Mouse (Mus musculus) cerebellum, adult 2 months (tissue): ENCODE measurements around the gene Gm42906.

ENCODE experiments used
- CTCF ChIP-seq: fragments of 200-500 bp; IDR thresholded peaks from 2 replicates; pipeline ENCODE4 v1.5.1; 2011; ENCODE audit warnings: low read depth, mild to moderate bottlenecking, control low read depth, low read length, moderate library complexity, borderline replicate concordance; ENCODE audit not compliant: insufficient read depth
- POLR2A ChIP-seq: fragments of 200-500 bp; IDR thresholded peaks from 2 replicates; pipeline ENCODE4 v1.6.1; 2011; ENCODE audit warnings: low read length, control low read depth, borderline replicate concordance; ENCODE audit not compliant: insufficient read depth

DNA sequence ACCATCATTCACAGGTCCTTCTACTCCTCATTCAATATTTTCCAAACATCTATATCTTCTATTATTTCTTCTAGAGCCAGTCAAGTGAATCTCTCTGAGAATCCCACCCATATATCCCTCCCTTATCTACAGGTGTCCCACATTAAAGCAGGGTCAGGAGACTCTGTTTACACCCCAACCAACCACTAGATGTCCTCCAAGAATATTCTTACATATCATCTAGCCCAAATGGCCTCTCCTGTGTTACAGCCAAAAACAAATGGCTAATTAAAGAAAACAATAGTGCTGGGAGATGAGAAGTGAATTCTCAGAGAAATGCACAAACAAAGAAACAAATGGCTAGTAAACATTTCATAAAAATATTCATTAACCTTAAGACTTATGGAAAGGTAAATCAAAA is 17.7 kb upstream of the Gm42906 start:
- TF ChIP-seq CTCF (no peak), POLR2A (no peak)
